Mouse (Mus musculus) cerebellum, adult 18-20 months (tissue): ENCODE measurements around the gene Wnt11.

Experiments
- DNase-seq, 2 experiments: peaks; one replicate each; pipeline ENCODE4 v3.0.0; 2021

The Wnt11 gene

GRCm38 (mm10) chr7:98867794-98868150 lies 32.9 kb downstream of the Wnt11 start:
- no peak for DNase-seq

DNA sequence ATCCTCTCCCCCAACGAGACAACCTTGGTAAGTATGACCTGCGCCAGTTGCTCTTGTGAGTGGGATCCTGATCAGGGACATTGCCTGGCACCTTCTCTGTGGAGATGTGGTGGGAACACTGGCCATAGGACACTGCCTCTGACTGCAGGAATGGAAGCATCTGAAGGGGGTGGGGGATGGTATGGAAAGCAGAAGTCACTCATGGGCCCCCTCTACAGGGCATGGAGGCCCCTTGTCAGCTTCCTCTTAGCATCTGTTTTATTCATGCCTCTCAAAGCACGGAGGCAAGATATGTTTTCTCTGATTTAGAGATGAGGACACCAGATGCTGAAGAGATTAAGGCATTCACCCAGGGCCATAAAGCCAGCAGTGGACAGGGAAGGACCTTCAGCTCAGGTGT lies 34.2 kb downstream of the Wnt11 start:
- no peak for DNase-seq

DNA sequence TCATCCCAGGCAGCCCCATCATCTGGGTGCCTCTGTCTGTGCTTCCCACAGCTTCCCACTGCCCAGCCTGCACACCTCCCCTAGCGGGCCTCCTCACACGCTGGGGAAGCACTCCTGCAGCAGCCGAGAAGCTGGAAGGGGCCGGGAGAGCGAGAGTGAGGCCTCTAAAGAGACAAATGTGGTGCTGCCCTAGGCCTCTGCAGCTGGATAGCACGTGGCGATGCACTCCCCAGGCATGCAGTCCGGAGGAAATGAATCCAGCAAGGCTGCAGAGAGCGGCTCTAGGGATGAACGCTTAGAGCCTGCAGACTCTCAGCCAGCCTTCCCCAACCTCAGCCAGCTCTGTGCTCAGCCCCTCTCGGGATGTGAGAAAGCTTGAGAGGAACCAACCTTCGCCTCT lies 35.9 kb downstream of the Wnt11 start:
- no peak for DNase-seq

DNA sequence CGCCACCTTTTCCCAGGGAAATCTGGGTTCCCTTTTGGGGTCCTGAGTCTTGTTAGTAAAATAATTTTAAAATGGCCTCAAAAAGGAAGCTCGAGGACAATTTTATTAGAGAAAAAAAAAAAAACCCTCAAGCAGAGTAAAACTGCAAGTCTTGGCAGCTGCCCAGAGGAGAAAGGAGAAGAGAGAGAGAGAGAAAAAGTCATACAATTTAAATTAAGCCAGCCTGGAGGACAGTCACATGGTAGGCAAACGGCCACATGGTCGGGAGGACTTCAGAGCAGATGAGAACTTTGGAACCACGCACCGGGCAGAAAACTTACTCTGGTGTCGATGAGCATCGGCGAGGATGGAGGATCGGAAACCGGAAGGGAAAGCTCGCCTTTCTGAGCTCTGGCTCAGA lies 37.0 kb downstream of the Wnt11 start:
- DNase-seq: no peak

DNA sequence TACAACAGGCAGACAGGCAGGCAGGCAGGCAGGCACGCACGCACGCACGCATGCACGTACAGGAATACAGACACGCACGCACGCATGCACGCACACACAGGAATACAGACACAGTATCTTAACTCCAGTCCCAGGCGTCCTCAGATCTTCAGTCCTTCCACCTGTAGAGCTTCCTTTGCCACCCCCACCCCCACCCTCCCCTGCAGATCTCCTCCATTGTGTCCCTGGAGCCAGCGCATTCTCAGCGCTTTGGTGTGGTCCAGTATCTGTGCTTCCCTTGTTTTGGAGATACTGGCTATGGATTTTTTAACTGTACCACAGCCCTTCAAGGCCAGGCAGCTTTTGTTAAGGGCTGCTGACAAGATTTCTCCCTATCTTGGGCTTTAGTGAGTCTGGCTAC lies 38.4 kb downstream of the Wnt11 start:
- no peak for DNase-seq

DNA sequence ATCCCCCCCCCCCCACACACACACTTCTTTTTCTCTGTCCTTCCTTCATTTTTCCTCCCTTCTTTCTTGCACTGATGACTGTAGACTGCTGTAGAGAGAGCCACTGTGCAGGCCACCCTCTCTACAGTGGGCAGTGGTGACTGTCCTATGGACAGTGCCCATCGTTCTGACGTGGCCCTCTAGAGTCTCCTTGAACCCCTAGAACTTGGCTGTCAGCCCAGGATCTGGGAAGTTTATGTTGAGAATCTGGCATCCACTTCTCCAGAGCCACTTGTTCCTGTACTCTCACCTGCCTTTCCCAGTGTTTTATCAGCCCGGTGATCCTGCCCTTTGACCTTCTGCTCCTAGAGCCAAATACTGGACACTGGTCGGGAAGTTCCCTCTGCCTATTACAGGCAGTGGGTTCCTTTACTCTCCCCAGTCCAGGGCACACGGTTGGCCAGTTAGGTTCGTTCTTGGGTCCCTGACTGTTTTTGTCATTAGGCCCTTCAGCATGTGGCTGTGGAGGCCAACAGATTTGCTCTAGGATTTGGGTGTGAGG lies 39.6 kb downstream of the Wnt11 start:
- DNase-seq: no peak

DNA sequence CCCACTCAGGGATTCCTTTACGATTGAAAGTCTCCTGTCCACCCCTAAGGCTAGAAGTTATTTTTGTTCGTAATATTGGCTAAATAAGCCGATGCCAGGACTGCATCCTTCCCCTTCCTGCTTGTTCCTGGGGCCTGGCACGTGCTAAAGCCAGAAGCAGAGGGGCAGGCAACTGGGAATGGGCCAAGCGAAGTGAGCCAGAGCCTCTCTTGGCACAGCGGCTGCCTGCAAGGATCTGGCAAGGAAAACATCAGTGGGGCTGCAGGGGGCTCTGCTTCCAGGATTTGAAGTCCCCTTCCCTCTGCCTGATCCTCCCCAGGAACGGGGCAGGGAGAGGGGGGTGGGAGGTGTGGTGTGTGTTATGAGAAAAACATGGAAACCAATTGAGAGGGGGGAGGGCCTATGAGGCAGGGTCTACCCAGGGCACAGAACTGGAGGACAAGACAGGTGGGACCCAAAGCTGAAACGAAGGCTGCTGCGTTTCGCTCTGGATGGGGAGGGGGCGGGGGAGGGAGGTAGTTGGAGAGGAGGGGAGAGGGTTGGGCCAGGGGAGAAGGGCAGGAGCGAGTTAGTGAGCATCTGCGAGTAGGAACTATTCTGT lies 40.6 kb downstream of the Wnt11 start:
- DNase-seq: no peak

GRCm38 (mm10) chr7:98876119-98876518 lies 41.2 kb downstream of the Wnt11 start:
- DNase-seq: no peak

GRCm38 (mm10) chr7:98879176-98879575 lies 44.3 kb downstream of the Wnt11 start:
- DNase-seq: no peak

DNA sequence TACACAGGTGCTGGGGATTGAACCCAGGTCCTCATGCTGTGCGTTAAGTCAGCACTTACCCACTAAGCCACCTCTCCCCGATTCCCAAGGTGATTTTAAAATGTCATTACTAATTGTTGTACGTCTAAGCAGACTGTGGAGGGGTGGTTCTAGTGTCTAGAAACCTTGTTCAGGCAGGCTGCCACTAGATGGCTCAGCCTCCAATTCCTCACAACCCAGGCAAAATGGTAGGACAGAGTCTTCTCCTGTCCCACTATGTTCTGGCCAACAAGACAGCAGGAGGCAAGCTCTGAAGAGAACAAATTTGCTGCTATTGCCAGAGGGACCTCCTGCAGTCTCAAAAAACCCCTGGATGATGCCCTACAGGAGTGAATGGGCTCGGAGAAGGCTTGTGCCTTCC lies 47.0 kb downstream of the Wnt11 start:
- peak; percentile 23 to 35 for DNase-seq

DNA sequence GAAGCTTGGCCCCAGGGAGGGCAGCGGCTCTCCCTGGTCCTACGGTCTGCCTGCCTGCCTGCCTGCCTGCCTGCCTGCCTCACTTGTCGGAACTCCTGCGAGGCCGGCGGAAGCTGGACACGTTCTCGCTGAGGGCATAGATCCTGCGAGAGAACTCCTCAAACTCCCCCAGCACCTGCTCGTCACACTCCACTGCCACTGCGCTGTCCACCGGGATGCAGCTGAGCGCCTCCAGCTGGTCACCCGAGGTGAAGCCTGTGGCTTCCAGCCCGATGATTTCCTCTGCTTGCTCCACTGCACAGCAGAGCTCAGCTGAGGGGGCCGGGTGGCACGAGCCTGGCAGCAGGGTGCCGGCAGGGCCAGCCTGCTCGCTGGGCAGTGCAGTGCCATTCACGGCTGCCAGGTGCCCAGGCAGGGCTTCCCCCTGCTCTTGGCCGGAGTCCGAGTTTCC lies 52.9 kb downstream of the Wnt11 start:
- peak; percentile 74 to 77 for DNase-seq

DNA sequence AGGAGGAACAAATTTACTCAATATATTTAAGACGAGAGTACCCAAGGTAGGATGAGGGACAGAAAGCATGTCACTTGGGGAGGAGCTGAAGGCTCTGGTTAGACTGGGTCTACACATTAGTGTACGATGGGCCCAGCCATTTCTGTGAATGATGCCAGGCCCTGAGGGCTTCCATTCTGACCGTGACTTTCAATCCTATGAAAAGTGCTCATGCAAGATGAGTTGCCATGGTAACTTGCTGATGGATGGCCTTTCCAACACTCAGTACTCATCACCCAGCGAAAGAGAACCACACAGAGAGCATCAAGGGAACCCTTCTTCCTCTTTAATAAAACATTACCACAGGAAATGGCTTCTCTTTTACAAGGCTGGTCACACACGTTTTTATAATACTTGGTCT lies 53.9 kb downstream of the Wnt11 start:
- no peak for DNase-seq

GRCm38 (mm10) chr7:98889211-98889610 lies 54.3 kb downstream of the Wnt11 start:
- no peak for DNase-seq

DNA sequence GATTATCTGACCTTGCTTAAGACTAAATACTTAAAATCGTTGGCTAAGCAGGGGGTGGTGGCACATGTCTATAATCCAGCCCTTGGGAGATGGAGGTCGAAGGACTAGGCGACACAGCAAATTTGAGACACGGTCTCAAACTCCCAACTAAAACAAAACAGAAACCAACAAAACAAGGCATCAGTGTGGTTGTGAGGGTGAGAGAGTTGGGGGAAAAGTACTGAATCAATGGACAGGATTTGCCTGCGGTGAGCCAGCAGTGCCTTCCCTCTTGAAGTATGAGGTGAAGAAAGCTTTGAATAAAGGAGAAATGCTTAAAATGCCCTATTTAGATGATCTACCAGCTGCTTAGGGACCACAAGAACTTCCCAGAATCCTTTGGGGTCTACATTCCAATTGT lies 58.2 kb downstream of the Wnt11 start:
- DNase-seq: no peak

DNA sequence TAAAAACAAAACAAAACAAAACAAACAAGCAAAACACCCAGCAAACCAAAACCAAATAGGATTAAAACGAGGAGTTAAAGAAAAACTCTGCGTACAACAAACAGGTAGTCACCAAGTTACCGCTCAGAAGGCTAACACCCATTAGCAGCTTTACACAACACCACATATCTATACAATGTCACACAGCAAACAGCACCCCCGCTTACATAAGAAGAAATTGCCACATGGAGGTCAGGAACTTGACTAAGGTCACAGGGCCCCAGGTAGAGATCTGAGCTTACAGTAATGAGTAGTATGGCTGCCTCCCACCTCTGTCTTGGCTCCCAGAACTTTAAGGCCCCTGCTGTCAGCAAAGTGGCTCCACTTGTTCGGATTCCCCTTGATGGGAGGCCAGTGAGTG lies 59.4 kb downstream of the Wnt11 start:
- DNase-seq: no peak

GRCm38 (mm10) chr7:98894768-98895167 lies 59.9 kb downstream of the Wnt11 start:
- DNase-seq: no peak

DNA sequence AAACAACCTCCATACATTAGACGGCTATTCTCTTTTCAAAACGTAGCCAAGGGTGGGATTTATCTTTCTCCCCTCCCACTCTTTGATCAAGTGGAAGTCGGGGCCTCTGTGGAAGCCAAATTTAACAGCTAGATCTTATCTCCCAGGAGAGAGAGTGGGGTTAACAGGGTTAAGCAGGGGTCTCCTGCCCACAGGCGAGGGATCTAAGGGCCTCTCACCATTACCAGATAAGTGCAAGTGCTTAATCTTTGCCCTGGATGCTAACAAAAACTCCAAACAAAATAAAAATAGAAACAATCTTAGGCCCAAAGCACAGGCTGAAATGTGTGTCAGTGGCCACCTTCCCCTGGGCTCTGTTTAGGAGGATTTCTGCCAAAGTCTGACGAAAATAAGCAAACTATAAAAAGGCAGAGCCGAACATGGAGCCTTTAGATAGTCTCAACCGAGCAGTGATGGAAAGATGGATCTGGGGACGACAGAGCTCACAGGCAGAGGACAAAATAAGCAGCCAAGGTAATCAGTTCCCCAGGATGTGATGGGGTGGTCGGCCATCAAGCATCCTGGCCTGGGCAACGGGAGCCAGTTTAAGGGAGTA lies 60.7 kb downstream of the Wnt11 start:
- DNase-seq: no peak

DNA sequence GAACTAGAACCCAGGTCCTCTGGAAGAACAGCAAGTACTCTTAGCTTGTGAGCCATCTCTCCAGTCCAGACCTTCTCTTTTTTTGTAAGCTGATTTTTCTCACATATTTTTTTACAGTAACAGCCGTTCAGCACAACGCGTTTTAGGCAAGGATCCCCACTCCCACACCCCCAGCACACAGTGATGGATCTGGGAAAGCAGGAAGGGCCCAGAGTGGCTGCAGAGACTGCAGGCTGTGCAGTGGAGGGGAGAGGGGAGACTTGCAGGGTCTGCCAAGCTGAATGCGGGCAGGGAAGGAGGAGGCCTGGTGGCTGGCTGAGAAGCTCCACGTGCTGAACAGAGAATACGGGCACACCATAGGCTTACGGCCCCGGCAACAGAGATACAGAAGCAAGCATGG lies 62.4 kb downstream of the Wnt11 start:
- DNase-seq: no peak

GRCm38 (mm10) chr7:98899815-98900214 lies 64.9 kb downstream of the Wnt11 start:
- DNase-seq: no peak

DNA sequence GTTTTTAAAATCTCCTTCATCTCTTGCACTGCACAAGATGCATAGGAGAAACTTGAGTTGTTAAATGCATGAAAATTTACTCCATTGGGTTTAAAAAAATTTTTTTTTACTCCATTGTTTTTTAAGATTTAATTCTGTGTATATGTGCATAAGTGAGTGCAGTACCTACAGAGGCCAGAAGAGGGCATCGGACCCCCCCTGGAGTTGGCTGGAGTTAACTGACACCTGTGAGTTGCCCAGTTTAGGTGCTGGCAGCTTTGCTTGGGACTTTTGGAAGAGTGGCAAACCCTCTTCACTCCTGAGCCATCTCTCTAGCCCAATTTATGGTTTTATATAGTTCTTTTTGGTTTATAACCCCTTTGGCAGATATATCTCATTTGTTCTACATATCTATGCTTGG lies 66.2 kb downstream of the Wnt11 start:
- no peak for DNase-seq

GRCm38 (mm10) chr7:98903884-98904283 lies 69.0 kb downstream of the Wnt11 start:
- no peak for DNase-seq
